Mouse (Mus musculus) NIH3T3 (cell line): ENCODE data around the gene Onecut3.

Experiments
- DNase-seq: peaks from one replicate; pipeline ENCODE4 v3.0.0-alpha.2; 2012; ENCODE audit warnings: low read depth

Gene Onecut3

DNA sequence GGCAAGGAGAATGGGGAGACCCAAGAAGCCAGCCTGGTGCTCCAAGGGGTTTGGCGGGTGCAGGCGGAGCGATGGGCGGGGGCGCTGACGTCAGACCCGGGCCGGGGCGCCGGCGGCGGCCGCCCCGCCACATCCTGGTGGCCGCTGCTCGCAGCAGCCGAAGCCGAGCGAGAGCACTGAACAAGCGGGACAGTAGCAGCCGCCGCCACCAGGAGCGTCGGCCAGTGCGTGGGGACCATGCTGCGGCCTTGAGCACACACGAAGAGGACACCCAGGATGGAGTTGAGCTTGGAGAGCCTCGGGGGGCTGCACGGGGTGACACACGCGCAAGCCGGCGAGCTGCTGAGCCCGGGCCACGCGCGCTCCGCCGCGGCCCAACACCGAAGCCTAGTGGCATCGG, at the start of gene Onecut3:
Gene Onecut3 (plus strand): TSS at position 104 of the 400 bp plus-strand sequence.
- no peak for DNase-seq

DNA sequence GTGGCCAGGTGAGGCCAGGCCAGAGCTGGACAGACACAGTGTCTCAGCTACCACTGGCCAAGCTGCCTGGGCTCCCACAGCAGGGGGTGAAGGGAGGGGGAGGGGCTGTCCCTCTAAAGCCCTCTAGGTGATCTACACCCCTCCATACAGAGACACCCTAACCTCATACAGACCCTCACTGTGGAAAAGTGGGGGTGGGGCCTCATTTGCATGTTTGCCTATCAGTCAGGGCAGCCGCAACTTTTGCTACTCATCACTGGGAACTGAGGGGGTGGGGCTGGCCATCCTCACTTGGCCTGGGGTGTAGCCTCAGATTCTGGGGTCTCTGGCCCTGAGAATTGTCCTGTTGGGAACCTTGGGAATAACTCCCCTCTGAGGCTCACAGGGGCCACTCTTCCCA, 49.6 kb upstream of the Onecut3 start:
- no peak for DNase-seq

- DNase-seq: peak; percentile 87
Observed at GRCm38 (mm10) chr10:80445898-80446601, 48.6 kb upstream of the Onecut3 start.

DNA sequence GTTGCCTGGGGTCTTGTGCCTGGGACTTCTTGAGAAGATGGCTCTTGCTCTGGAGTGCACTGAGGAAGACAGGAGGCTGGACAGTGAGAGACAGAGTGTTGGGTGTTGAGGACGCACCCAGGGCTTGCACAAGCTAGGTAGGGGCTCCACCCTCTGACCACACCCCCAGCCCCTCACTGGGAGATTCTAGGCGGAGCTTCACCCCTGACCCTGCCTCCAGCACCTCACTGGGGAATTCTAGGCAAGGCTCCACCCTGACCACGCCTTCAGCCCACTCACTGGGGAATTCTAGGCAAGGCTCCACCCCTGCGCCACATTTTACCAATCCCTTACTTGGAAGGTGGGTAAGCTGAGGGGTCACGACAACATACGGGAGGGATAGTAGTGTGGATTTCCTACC, 44.0 kb upstream of the Onecut3 start:
- no peak for DNase-seq

GRCm38 (mm10) chr10:80453601-80454000, 41.0 kb upstream of the Onecut3 start:
- DNase-seq: no peak

DNA sequence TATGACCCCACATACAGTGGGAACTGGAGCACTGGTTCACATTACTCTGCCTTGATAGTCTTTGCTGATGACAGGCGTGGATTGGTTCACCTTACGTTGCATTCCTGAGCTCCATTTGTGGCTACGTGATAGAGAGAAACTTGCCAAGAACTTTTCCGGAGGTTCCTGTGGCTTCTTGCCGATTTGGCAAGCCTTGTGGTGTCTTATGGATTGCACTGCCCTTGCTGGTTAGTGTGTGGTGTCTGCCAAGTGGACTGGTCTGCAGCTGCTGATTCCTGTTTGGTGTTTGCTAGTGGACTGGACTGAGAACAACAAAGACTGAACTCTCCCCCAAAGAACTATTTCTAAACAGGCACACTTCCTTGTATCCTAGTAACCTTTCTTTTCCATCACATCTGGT, 39.9 kb upstream of the Onecut3 start:
- DNase-seq: peak; percentile 69

DNA sequence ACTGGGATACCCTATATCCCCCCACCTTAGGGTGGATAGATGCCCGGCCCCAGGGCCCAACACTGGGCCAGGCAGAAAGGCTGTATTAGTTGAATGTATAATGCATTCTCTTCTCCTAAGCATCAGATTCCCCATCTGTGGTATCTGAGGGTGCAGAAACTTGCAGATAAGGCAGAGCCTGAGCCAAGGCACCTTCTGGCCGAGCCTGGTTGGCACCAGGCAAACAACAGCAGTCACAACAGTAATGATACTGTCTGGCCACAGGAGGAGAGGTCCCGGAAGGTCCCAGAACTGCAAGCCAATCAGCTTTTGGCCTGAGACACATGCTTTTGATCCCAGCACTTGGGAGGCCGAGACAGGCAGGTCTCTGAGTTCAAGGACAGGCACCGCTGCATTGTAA, 38.9 kb upstream of the Onecut3 start:
- DNase-seq: no peak

- DNase-seq: no peak
Observed at GRCm38 (mm10) chr10:80459236-80459635, 35.4 kb upstream of the Onecut3 start.

DNA sequence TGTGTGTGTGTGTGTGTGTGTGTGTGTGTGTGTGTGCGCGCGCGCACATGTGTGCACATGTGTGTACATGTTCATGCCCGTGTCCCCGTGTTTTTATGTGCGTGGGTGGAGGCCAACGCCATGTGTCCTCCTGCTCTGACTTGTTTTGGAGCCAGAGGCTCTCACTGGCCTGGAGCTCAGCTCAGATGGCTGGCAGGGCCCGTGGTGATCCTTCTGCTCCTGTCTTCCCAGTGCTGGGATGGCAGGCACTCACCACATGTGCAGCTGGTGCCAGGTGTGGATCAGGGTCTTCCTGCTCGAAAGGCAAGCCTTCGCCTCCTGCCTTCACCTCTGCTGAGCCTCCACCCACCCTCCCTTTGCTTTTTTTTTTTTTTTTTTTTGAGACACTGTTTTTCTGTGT, 35.0 kb upstream of the Onecut3 start:
- no peak for DNase-seq

- no peak for DNase-seq
Observed at GRCm38 (mm10) chr10:80460324-80460723, 34.3 kb upstream of the Onecut3 start.

GRCm38 (mm10) chr10:80461346-80461745, 33.3 kb upstream of the Onecut3 start:
- peak; percentile 47 for DNase-seq

- no peak for DNase-seq
Observed at GRCm38 (mm10) chr10:80464381-80465035, 30.1 kb upstream of the Onecut3 start.

DNA sequence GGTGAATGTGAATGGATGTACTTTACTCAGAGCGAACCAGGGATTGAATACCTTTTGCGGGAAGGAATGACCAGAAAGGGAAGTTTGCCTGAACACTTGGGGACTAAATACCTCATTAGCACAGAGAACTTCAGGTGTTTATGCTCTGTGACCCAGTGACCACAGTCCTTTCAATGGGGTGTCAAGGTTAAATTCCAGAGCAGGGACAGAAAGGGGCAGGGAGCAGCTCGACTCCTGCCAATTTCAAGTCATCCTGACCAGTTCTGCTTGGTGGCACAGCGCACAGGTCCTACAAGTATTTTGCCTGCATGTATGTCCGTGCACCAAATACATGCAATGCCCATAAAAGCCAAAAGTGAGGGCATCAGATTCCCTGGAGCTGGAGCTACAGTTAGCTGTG, 29.6 kb upstream of the Onecut3 start:
- DNase-seq: no peak

GRCm38 (mm10) chr10:80475290-80475959, 19.2 kb upstream of the Onecut3 start:
- DNase-seq: peak; percentile 97

- no peak for DNase-seq
Observed at GRCm38 (mm10) chr10:80478531-80478930, 16.1 kb upstream of the Onecut3 start.

- no peak for DNase-seq
Observed at GRCm38 (mm10) chr10:80481002-80481401, 13.6 kb upstream of the Onecut3 start.

GRCm38 (mm10) chr10:80486862-80487379, 7.7 kb upstream of the Onecut3 start:
- DNase-seq: peak; percentile 47

DNA sequence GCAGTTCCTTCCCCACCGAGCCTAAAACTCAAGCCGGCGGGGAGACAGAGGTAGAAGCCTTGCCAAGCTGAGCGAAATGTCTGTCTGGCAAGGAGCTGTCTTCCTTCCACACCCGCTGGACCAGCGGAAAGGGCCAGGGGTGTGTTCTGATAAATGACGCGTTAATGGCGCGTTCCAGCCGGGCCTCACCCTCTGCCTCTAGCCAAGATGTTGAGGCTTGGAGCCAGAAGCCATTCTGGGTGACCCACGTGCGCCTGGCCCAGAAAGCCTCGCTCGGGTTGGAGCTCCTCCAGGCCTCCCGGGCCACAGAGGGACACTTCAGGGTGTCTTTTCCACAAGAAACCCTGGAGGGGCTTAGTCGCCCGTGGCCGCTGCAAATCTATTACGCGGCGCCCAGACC, 4.6 kb upstream of the Onecut3 start:
- peak; percentile 79 for DNase-seq

DNA sequence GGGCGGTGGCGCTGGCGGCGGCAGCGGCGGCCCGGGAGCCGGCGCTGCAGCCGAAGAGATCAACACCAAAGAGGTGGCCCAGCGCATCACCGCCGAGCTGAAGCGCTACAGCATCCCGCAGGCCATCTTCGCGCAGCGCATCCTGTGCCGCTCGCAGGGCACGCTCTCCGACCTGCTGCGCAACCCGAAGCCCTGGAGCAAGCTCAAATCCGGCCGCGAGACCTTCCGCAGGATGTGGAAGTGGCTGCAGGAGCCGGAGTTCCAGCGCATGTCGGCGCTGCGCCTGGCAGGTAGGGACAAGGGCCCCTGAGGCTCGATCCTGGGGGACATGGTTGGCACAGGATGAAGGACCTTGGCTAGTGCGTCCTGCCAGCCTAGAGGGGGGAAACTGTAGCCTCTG, 1.3 kb downstream of the Onecut3 start:
- no peak for DNase-seq

DNA sequence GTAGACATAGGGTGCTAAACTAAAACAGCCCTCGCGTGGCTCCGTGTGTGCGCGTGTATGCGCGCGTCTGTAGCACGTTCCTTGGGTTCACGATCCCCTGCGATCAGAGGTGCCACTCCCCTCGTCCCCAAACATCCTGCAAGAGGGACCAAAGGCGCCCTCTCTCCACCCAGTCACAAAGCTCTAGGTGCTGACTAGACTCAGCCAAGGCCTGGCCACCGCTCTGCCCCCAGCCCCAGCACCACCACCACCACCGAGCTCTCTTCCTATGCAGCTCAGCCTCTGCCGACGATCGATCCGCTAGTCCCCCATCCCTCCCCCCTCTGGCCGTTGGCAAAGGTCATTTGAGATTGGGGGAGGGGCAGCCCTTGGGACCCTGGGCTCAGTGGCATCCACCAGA, 1.8 kb downstream of the Onecut3 start:
- DNase-seq: no peak

GRCm38 (mm10) chr10:80502291-80502690, 7.7 kb downstream of the Onecut3 start:
- no peak for DNase-seq

GRCm38 (mm10) chr10:80502819-80503314, 8.2 kb downstream of the Onecut3 start:
- DNase-seq: no peak
